8 mouse cellular contexts compared by ENCODE assay signal in genomic region chr4:43925779-43926178, GRCm38 (mm10). TPM values are rescaled to one million over a fixed set of nuclear protein-coding genes. Genes with fewer than 3 reads are reported as not detected.
DNase-seq lines count a peak whose midpoint lies in the region; ATAC-seq and TF ChIP-seq lines count a peak whose summit lies in the region.

No protein-coding gene starts in this region.

- in situ Hi-C loops in Patski (cut with MboI; ENCODE audit: low pct_unique_long_range_greater_than_20kb), result loop anchor here (5.0 kb wide), 1 partner anchor 57 kb away; the partner anchor contains the start of gene Ccin

- H3K9me3 ChIP-seq in hindbrain, embryonic 11.5 days (ENCODE audit: control insufficient read depth, low read length), result no peaks in the 10 kb centered on the region

- POLR2A ChIA-PET in Patski (lab: Charles Lee), result no interaction called here

- peak; percentile 30 for DNase-seq in Patski (ENCODE audit: low read depth, low spot score)
- peak; percentile 69 for DNase-seq in cerebellum, adult 8-10 months
- peak; percentile 96 for DNase-seq in hindbrain, embryonic 11.5 days (ENCODE audit: low spot score)
- peak; percentile 81 to 84 for DNase-seq in layer of hippocampus, postnatal 10 days (ENCODE audit: low spot score in 2 of 2)
- DNase-seq in lung, postnatal 10 days, result peak; percentile 91
- DNase-seq in right cerebral cortex, adult 2 months (ENCODE audit: low spot score in 2 of 2), result peak; percentile 82 to 86
- peak; percentile 77 for DNase-seq in urinary bladder, adult 2 months (ENCODE audit: low spot score)

- TF ChIP-seq CTCF in Patski (IDR thresholded peaks at IDR 0.05), result peak; percentile 88

- peaks cover 11% of the 10 kb centered on the region for H3K36me3 ChIP-seq in hindbrain, embryonic 11.5 days (ENCODE audit: control insufficient read depth, insufficient read depth, low read length)

- H3K4me1 ChIP-seq in hindbrain, embryonic 11.5 days (replicated peaks; ENCODE audit: control insufficient read depth, insufficient read depth, low read length), result no peaks in the 10 kb centered on the region

- H3K27ac ChIP-seq in hindbrain, embryonic 11.5 days (ENCODE audit: low read depth, low read length), result no peak overlapping the region

- 11% methylated on average over 3 of the region's 3 CpGs for WGBS in hindbrain, embryonic 11.5 days

- H3K27me3 ChIP-seq in Patski, result no peaks in the 10 kb centered on the region
- H3K27me3 ChIP-seq in hindbrain, embryonic 11.5 days (ENCODE audit: control insufficient read depth, insufficient read depth, low read length), result no peaks in the 10 kb centered on the region

- ATAC-seq in Patski, result no peak
- ATAC-seq in frontal cortex, adult (ENCODE audit: low TSS enrichment), result peak; percentile 73; the same call in 1 of the 2 replicates
- ATAC-seq in hindbrain, embryonic 11.5 days (ENCODE audit: low FRiP score), result no peak

- H3K4me3 ChIP-seq in hindbrain, embryonic 11.5 days (ENCODE audit: low read depth, low read length), result no peak overlapping the region

- H3K4me2 ChIP-seq in hindbrain, embryonic 11.5 days (replicated peaks; ENCODE audit: low read depth, low read length), result no peak overlapping the region

- no peak overlapping the region for H3K9ac ChIP-seq in hindbrain, embryonic 11.5 days (ENCODE audit: low read depth, low read length)

- CTCF ChIA-PET in Patski (lab: Charles Lee), result interaction anchor here (0.7 to 5.4 kb wide), 15 partner anchors 9 to 106 kb away, joined by 3 to 49 read pairs (median 5); partner anchors contain the start of gene Ccin

RNA-seq across cellular contexts. Expression of gene Glipr2, which starts 31.4 kb away (rescaled TPM):
- 58.5 TPM for polyA plus RNA-seq in Patski (2021)
- 109 and 117 TPM in 2 replicates for polyA plus RNA-seq in hindbrain, embryonic 11.5 days (2014; fragmentation: Nextera tagmentation; extraction: Ambion mirVana)
- total RNA-seq in layer of hippocampus, postnatal 10 days (2021), result 1 to 10 TPM; 1.9 to 2.4 TPM
- 24.2 and 24.7 TPM in 2 replicates for polyA plus RNA-seq in urinary bladder, adult 2 months (2012; rRNA removed)

RNA-seq across cellular contexts. Expression of gene Reck, which starts 50.4 kb away (rescaled TPM):
- polyA plus RNA-seq in Patski (2021), result 3.5 TPM
- 14.5 and 15.0 TPM in 2 replicates for polyA plus RNA-seq in hindbrain, embryonic 11.5 days (2014; fragmentation: Nextera tagmentation; extraction: Ambion mirVana)
- 1 to 10 TPM; 5.0 to 7.2 TPM for total RNA-seq in layer of hippocampus, postnatal 10 days (2021)
- 25.8 and 26.0 TPM in 2 replicates for polyA plus RNA-seq in urinary bladder, adult 2 months (2012; rRNA removed)

RNA-seq across cellular contexts. Expression of gene Ccin, which starts 57.5 kb away (rescaled TPM):
- polyA plus RNA-seq in Patski (2021), result 1.2 TPM
- polyA plus RNA-seq in hindbrain, embryonic 11.5 days (2014; fragmentation: Nextera tagmentation; extraction: Ambion mirVana), result 0.17 TPM in 1 of 2 replicates, not detected in the other
- not detected for total RNA-seq in layer of hippocampus, postnatal 10 days (2021)
- polyA plus RNA-seq in urinary bladder, adult 2 months (2012; rRNA removed), result 0.04 and 0.07 TPM in 2 replicates

Comparison
In these comparisons a context has a peak if more than half of its experiments do, and no peak if none do; other contexts are left out.
1. DNase-seq: peak in every context shown above with its lines; median percentile 96 in hindbrain, embryonic 11.5 days; 91 in lung, postnatal 10 days; 84 in right cerebral cortex, adult 2 months; 82 in layer of hippocampus, postnatal 10 days; 77 in urinary bladder, adult 2 months; 69 in cerebellum, adult 8-10 months; 30 in Patski.